Mouse (Mus musculus) cortical plate, adult 2 months (tissue): ENCODE measurements around the gene Cadm1.

Experiments
- CTCF ChIP-seq: fragments of 200-500 bp; IDR thresholded peaks from 2 replicates; pipeline ENCODE4 v1.5.1; 2011; ENCODE audit warnings: mild to moderate bottlenecking, control low read depth, low read length; ENCODE audit not compliant: insufficient read depth; ENCODE audit errors: extremely low read depth
- POLR2A ChIP-seq: fragments of 200-500 bp; IDR thresholded peaks from 2 replicates; pipeline ENCODE4 v1.6.1; 2011; ENCODE audit warnings: mild to moderate bottlenecking, low read length, control low read depth; ENCODE audit not compliant: insufficient read depth; ENCODE audit errors: extremely low read depth

DNA sequence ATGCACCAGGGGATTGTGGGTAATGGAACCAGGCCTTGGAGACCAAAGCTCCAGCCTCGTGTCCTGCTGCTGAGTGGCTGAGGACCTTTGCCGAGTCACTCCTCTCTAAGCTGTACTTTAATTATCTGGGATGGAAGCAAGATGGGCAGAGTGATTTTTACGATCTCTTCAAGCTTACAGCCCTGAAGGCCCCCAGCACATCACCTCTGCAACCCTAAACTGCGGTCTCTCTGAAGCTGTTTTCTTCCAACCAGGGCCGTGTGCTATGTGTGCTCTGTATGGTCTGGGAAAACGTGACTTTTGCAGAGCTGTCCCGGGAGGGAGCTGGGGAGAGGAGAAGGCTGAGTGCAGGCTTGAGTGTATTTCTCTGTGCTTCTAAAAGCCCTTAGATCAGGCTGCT lies 364.7 kb downstream of the Cadm1 start:
- no peak for TF ChIP-seq POLR2A
- no peak for TF ChIP-seq CTCF
